Mouse (Mus musculus) lung, embryonic 14.5 days (tissue): ENCODE data around the gene Larp4b. TPM values are rescaled to one million over a fixed set of nuclear protein-coding genes. Genes with fewer than 3 reads are reported as not detected.

Source experiments
- ATAC-seq: fragments of 200-750 bp; cut with Nextera tagmentation; 2 replicates; pipeline ENCODE4 v1.8.0; 2017; ENCODE audit warnings: mild to moderate bottlenecking, moderate TSS enrichment, moderate library complexity; ENCODE audit not compliant: insufficient read depth
- DNase-seq: peaks from one replicate; pipeline ENCODE4 v3.0.0-alpha.2; 2015
- H3K27ac ChIP-seq: fragments of 300-500 bp; sonication (generic); 2 replicates; pipeline ENCODE4 v1.5.1; 2014; ENCODE audit warnings: low read depth, mild to moderate bottlenecking, moderate library complexity
- H3K27me3 ChIP-seq: fragments of 300-500 bp; sonication (generic); 2 replicates; pipeline ENCODE4 v1.6.1; 2014; ENCODE audit warnings: low read length, control low read depth; ENCODE audit not compliant: insufficient read depth
- H3K36me3 ChIP-seq: fragments of 300-500 bp; sonication (generic); 2 replicates; pipeline ENCODE4 v1.6.1; 2014; ENCODE audit warnings: control low read depth; ENCODE audit not compliant: insufficient read depth
- H3K4me1 ChIP-seq: fragments of 300-500 bp; sonication (generic); 2 replicates; pipeline ENCODE4 v1.6.1; 2014; ENCODE audit warnings: antibody characterized with exemption, control low read depth; ENCODE audit not compliant: insufficient read depth
- H3K4me2 ChIP-seq: fragments of 300-500 bp; sonication (generic); 2 replicates; pipeline ENCODE4 v1.6.1; 2014; ENCODE audit warnings: mild to moderate bottlenecking
- H3K4me3 ChIP-seq: fragments of 300-500 bp; sonication (generic); 2 replicates; pipeline ENCODE4 v1.5.1; 2014; ENCODE audit warnings: low read depth, low read length
- H3K9ac ChIP-seq: fragments of 300-500 bp; sonication (generic); 2 replicates; pipeline ENCODE4 v1.6.1; 2014
- H3K9me3 ChIP-seq: fragments of 300-500 bp; sonication (generic); 2 replicates; pipeline ENCODE4 v1.6.1; 2016; ENCODE audit warnings: low read depth, low read length, control low read depth
- CTCF ChIP-seq: IDR thresholded peaks from 2 replicates; pipeline ENCODE4 v1.5.1; 2016; ENCODE audit warnings: antibody characterized with exemption, low read depth
- WGBS: fragments of 180-500 bp; shearing (Covaris S2); extraction: QIAGEN DNeasy Blood & Tissue Kit; methylation state at CpG from one replicate; pipeline ENCODE4 v1.1.7; 2014; 5-methylcytosine and 5-hydroxymethylcytosine counted together
- polyA plus RNA-seq: library from polyadenylated mRNA; unstranded; fragments of >200 nt; fragmentation: Nextera tagmentation; extraction: Ambion mirVana; gene quantifications from 2 replicates; pipeline ENCODE4 v1.2.1, GENCODE M21; 2014

The Larp4b gene
- polyA plus RNA-seq, 1 experiment from 2014 or later: 42.0 TPM

DNA sequence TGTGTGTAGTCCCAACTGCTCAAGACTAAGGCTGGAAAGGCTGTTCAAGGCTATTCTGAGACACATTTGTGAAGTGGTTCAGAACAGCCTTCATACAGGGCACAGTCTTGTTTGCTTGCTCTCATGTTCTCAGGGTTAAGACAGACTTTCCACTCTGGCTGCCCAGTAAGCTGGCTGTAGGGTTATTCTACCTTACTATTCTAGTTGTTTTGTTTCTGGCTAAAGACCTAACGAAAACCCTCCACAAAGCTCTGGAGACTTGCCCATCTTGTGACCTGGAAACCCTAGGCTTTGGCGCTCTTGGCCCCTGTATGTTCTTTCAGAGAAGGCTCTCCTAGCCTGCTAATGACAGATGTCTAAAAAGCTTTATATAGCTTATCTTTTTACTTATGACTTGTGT, 55.1 kb downstream of the Larp4b start:
- no peak for ATAC-seq
- H3K27ac ChIP-seq: no peak overlapping the region
- H3K4me1 ChIP-seq: no peaks in the 10 kb centered on the region
- DNase-seq: no peak
- WGBS: 87% methylated on average over 2 of the region's 2 CpGs
- H3K9ac ChIP-seq: no peak overlapping the region
- H3K4me3 ChIP-seq: no peak overlapping the region
- H3K4me2 ChIP-seq: no peak overlapping the region
- no peaks in the 10 kb centered on the region for H3K9me3 ChIP-seq
- TF ChIP-seq CTCF: no peak
- H3K36me3 ChIP-seq: peaks cover 81% of the 10 kb centered on the region
- no peaks in the 10 kb centered on the region for H3K27me3 ChIP-seq

DNA sequence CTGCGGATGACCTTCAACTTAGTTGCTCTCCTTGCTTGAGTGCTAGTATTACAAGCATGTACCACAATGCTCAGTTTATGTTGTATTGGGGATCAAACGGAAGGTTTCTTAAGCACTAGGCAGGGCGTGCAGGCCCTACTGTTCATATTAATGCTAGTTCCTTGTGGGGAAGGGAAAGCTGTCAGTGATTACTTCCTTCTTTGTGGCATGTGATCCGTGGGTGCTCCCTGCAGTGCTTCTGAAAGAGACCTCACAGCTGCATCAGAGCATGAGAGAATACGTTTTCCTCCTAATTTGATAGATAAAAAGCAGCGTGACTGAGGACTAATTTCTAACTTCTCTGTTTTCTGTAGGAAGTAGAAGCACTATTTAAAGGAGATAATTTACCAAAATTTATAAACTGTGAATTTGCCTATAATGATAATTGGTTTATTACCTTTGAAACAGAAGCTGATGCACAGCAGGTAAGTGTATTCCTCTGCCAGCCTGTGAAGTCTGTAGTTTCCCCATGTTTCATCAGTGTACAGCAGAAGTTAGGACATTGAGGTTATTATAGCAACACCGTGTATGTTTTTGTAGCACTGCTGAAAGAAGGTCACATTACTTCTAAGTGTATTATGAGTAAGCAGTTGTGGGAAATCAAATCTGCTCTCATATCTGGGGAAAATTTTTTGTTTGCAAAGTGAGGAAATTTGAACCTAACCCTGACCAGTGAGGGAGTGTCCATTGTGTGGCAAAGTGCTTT, 56.0 kb downstream of the Larp4b start:
- no peaks in the 10 kb centered on the region for H3K9me3 ChIP-seq
- 77% methylated on average over 7 of the region's 7 CpGs for WGBS
- no peak for DNase-seq
- ATAC-seq: no peak
- H3K36me3 ChIP-seq: peaks cover 79% of the 10 kb centered on the region
- H3K4me3 ChIP-seq: no peak overlapping the region
- TF ChIP-seq CTCF: no peak
- no peaks in the 10 kb centered on the region for H3K27me3 ChIP-seq
- no peak overlapping the region for H3K4me2 ChIP-seq
- no peaks in the 10 kb centered on the region for H3K4me1 ChIP-seq
- no peak overlapping the region for H3K9ac ChIP-seq
- H3K27ac ChIP-seq: no peak overlapping the region

DNA sequence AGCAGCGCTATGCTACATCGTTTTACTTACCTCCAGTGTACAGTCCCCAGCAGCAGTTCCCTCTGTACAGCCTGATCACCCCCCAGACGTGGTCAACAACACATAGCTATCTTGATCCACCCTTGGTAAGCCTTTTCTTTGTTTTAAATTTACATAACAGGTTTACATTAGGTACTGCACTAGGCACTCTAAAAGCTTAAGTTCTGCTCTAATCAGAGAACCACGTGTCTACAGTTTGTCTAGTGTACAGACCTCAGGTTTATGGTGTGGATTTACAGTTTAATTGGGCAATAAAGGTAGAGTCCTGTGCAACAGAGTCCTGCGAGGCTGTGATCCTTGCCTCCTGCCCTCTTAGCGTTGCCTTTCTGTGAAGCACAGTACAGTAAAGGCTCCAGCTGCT, 57.4 kb downstream of the Larp4b start:
- Histone ChIP-seq H3K27me3 (no peaks in the 10 kb centered on the region), H3K36me3 (peaks cover 76% of the 10 kb centered on the region), H3K4me1 (no peaks in the 10 kb centered on the region), H3K9ac (no peak overlapping the region), H3K27ac (no peak overlapping the region), H3K4me2 (no peak overlapping the region), H3K9me3 (no peaks in the 10 kb centered on the region), H3K4me3 (no peak overlapping the region)
- WGBS: 85% methylated on average over 6 of the region's 6 CpGs
- no peak for DNase-seq
- ATAC-seq: no peak
- TF ChIP-seq CTCF: no peak

DNA sequence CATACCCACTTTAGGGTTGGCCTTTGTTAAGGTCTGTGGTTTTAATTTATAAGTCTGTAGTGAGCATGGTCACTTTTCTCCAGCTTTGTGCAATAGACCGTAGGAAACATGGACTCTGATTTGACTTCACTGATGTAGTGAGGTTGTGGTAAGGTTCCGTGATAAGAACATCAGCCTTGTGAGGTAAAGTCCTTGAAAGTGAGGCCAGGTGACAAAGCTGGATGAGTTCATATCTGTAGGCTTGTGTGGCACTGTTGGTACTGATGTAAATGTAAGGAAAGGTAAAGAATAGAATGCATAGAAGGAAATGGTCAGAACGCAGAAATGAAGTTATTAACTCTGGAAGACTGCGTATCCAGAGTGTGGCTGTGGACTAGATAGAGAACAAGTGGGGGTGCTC, 57.9 kb downstream of the Larp4b start:
- Histone ChIP-seq H3K4me2 (no peak overlapping the region), H3K9me3 (no peaks in the 10 kb centered on the region), H3K9ac (no peak overlapping the region), H3K27me3 (no peaks in the 10 kb centered on the region), H3K4me1 (no peaks in the 10 kb centered on the region), H3K4me3 (no peak overlapping the region), H3K36me3 (peaks cover 76% of the 10 kb centered on the region), H3K27ac (no peak overlapping the region)
- no peak for DNase-seq
- no peak for TF ChIP-seq CTCF
- no peak for ATAC-seq
- WGBS: 99% methylated on average over 4 of the region's 4 CpGs

DNA sequence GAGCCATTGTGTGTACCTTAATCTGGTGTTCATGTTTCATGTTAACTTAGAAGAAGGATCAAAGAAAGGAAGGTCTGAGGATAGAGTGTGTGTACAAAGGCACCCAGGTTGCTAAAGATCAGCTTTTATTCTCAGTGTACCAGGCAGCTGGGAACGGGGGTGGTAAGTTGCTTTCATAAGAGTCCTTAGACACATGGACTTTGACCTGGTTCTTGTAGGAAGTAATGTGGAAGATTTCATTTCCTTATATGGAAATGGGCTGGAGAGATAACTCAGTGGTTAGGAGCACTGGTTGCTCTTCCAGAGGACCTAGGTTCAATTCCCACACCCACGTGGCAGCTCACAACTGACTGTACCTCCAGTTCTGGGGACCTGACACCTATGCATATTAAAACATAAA, 58.6 kb downstream of the Larp4b start:
- Histone ChIP-seq H3K4me3 (no peak overlapping the region), H3K4me1 (no peaks in the 10 kb centered on the region), H3K27me3 (no peaks in the 10 kb centered on the region), H3K36me3 (peaks cover 76% of the 10 kb centered on the region), H3K9me3 (no peaks in the 10 kb centered on the region), H3K4me2 (no peak overlapping the region), H3K9ac (no peak overlapping the region), H3K27ac (no peak overlapping the region)
- WGBS: 80% methylated on average over 2 of the region's 2 CpGs
- TF ChIP-seq CTCF: no peak
- DNase-seq (no peak), ATAC-seq (no peak)

DNA sequence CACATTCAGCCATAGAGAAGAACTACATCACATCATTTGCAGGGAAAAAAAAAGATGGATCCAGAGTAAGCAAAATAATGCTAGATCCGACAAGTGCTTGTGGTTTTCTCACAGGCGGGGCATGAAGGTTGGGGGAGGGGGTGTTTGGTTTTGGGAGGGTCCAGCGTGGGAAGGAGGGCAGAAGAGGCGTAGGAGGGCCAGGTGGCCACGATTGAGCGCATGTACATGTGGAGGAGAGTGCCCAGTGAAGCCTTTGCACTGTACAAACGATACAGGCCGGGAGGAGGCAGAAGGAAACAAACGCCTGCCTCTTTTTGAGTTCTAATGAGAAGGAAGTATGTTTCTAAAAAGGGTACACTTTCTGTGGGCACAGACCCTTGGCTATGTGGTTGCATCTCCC, 60.1 kb downstream of the Larp4b start:
- ATAC-seq: no peak
- TF ChIP-seq CTCF: no peak
- Histone ChIP-seq H3K36me3 (peaks cover 80% of the 10 kb centered on the region), H3K9ac (no peak overlapping the region), H3K4me1 (no peaks in the 10 kb centered on the region), H3K9me3 (no peaks in the 10 kb centered on the region), H3K4me3 (no peak overlapping the region), H3K27me3 (no peaks in the 10 kb centered on the region), H3K27ac (no peak overlapping the region), H3K4me2 (no peak overlapping the region)
- DNase-seq: no peak
- WGBS: 79% methylated on average over 9 of the region's 9 CpGs

DNA sequence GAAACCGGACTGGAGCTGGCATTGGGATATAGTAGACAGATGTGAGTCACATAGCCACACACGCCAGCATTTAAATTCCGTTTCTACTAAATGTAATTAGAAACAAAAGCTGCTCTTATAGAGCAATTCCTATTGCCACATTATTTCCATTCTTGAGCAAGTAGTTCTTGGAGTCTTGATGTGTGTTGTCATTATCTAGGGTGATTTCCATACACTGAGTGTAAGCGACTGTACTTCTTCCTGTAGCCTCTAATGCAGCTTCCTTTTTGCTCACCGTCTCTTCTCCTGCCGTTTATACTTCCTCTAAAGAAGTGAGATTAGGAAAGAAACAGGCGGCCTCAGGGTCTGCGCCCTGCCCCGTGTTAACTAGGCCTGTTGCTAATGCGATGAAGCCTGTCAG, 65.6 kb downstream of the Larp4b start:
- 78% methylated on average over 10 of the region's 10 CpGs for WGBS
- no peak overlapping the region for H3K27ac ChIP-seq
- H3K9ac ChIP-seq: no peak overlapping the region
- no peak for DNase-seq
- ATAC-seq: no peak
- peaks cover 82% of the 10 kb centered on the region for H3K36me3 ChIP-seq
- H3K9me3 ChIP-seq: no peaks in the 10 kb centered on the region
- no peak overlapping the region for H3K4me2 ChIP-seq
- H3K4me1 ChIP-seq: no peaks in the 10 kb centered on the region
- no peak overlapping the region for H3K4me3 ChIP-seq
- no peak for TF ChIP-seq CTCF
- H3K27me3 ChIP-seq: no peaks in the 10 kb centered on the region

DNA sequence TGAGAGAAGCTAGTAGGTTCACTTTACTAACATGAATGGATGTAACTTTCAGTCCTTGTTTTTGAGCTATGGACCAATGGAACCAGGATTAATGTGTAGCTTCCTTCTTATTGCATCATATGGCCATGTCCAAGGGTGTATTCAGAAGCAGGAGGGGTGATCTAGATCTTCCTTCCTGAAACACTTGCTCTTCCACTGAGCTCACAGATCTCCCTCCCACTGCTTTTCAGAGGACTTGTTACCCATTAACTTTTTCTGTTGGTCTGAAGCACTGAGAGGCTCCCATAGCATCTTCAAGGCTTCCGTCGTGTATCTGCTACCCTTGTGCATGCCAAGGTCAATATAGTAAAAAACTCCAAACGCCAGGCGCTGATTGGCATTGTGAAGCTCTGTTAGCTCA, 69.2 kb downstream of the Larp4b start:
- ATAC-seq (no peak), DNase-seq (no peak)
- no peaks in the 10 kb centered on the region for H3K27me3 ChIP-seq
- 94% methylated on average over 4 of the region's 4 CpGs for WGBS
- no peak for TF ChIP-seq CTCF
- H3K27ac ChIP-seq: no peak overlapping the region
- no peak overlapping the region for H3K4me3 ChIP-seq
- H3K36me3 ChIP-seq: peaks cover 90% of the 10 kb centered on the region
- no peaks in the 10 kb centered on the region for H3K9me3 ChIP-seq
- no peak overlapping the region for H3K4me2 ChIP-seq
- H3K4me1 ChIP-seq: no peaks in the 10 kb centered on the region
- H3K9ac ChIP-seq: no peak overlapping the region
